20 mouse cellular contexts compared by ENCODE assay signal in genomic region chr5:81285643-81286042, GRCm38 (mm10).
DNase-seq lines count a peak whose midpoint lies in the region; ATAC-seq and TF ChIP-seq lines count a peak whose summit lies in the region.
"Had no signal": no experiment of that assay in that cellular context is flagged by ENCODE, and none has a peak within 500 bp of the region (broad histone marks: within the 10 kb centered on the region; RNA-seq: fewer than 3 reads in every experiment).

No protein-coding gene starts in this region.

- WGBS in midbrain, embryonic 11.5 days, result 41% methylated on average over 1 of the region's 1 CpGs
- WGBS in midbrain, embryonic 10.5 days, result 58% methylated on average over 1 of the region's 1 CpGs
- WGBS in midbrain, embryonic 15.5 days, result 21% methylated on average over 1 of the region's 1 CpGs
- WGBS in intestine, postnatal 0 days, result 50% methylated on average over 1 of the region's 1 CpGs
- 23% methylated on average over 1 of the region's 1 CpGs for WGBS in kidney, embryonic 15.5 days

- no peak overlapping the region for H3K9ac ChIP-seq in midbrain, embryonic 11.5 days (ENCODE audit: low read length)
- no peak overlapping the region for H3K9ac ChIP-seq in midbrain, embryonic 15.5 days
- H3K9ac ChIP-seq in intestine, postnatal 0 days (ENCODE audit: low read depth, low read length), result no peak overlapping the region
- H3K9ac ChIP-seq in kidney, embryonic 15.5 days, result no peak overlapping the region
- H3K9ac ChIP-seq: forebrain, embryonic 13.5 days; forebrain, postnatal 0 days; heart, embryonic 13.5 days had no signal

- no peaks in the 10 kb centered on the region for H3K9me3 ChIP-seq in midbrain, embryonic 11.5 days (ENCODE audit: control insufficient read depth, low read length)
- no peaks in the 10 kb centered on the region for H3K9me3 ChIP-seq in midbrain, embryonic 10.5 days (replicated peaks)
- H3K9me3 ChIP-seq in midbrain, embryonic 15.5 days, result no peaks in the 10 kb centered on the region
- no peaks in the 10 kb centered on the region for H3K9me3 ChIP-seq in intestine, postnatal 0 days (ENCODE audit: control insufficient read depth)
- no peaks in the 10 kb centered on the region for H3K9me3 ChIP-seq in kidney, embryonic 15.5 days (replicated peaks)
- H3K9me3 ChIP-seq: embryonic facial prominence, embryonic 10.5 days; forebrain, embryonic 13.5 days; heart, embryonic 13.5 days had no signal

- no peak for DNase-seq in midbrain, embryonic 11.5 days (ENCODE audit: low spot score, missing footprints)
- no peak for DNase-seq in midbrain, embryonic 10.5 days (ENCODE audit: low spot score)
- DNase-seq in retina, embryonic 14.5 days (ENCODE audit: low spot score), result peak; percentile 36
- DNase-seq in retina, postnatal 1 day, result no peak
- DNase-seq: adrenal gland, postnatal 14 days; cerebellum, adult 2 months; cerebellum, postnatal 10 days; forebrain, postnatal 0 days; gastrocnemius, adult 2 months; gastrocnemius, postnatal 25 days; heart, postnatal 36 days had no signal

- TF ChIP-seq CTCF in intestine, postnatal 0 days (IDR thresholded peaks at IDR 0.05; ENCODE audit: low read depth), result no peak

- H3K4me2 ChIP-seq in midbrain, embryonic 11.5 days, result no peak overlapping the region
- no peak overlapping the region for H3K4me2 ChIP-seq in midbrain, embryonic 15.5 days
- no peak overlapping the region for H3K4me2 ChIP-seq in intestine, postnatal 0 days (replicated peaks; ENCODE audit: low read depth)
- H3K4me2 ChIP-seq in kidney, embryonic 15.5 days, result no peak overlapping the region
- H3K4me2 ChIP-seq: forebrain, embryonic 13.5 days; heart, embryonic 13.5 days had no signal

- no peaks in the 10 kb centered on the region for H3K27me3 ChIP-seq in midbrain, embryonic 11.5 days (ENCODE audit: control insufficient read depth, insufficient read depth, low read length)
- H3K27me3 ChIP-seq in midbrain, embryonic 10.5 days (ENCODE audit: low read depth, poor library complexity, severe bottlenecking), result no peaks in the 10 kb centered on the region
- no peaks in the 10 kb centered on the region for H3K27me3 ChIP-seq in midbrain, embryonic 15.5 days (replicated peaks)
- no peaks in the 10 kb centered on the region for H3K27me3 ChIP-seq in intestine, postnatal 0 days (replicated peaks; ENCODE audit: control insufficient read depth, insufficient read depth, low read length)
- no peaks in the 10 kb centered on the region for H3K27me3 ChIP-seq in kidney, embryonic 15.5 days
- H3K27me3 ChIP-seq: CH12.LX; forebrain, embryonic 13.5 days; heart, embryonic 13.5 days; Patski had no signal

- no peaks in the 10 kb centered on the region for H3K36me3 ChIP-seq in midbrain, embryonic 11.5 days (ENCODE audit: control insufficient read depth, insufficient read depth, low read length)
- H3K36me3 ChIP-seq in midbrain, embryonic 10.5 days, result no peaks in the 10 kb centered on the region
- H3K36me3 ChIP-seq in midbrain, embryonic 15.5 days (replicated peaks), result no peaks in the 10 kb centered on the region
- H3K36me3 ChIP-seq in intestine, postnatal 0 days (ENCODE audit: control insufficient read depth, insufficient read depth), result no peaks in the 10 kb centered on the region
- H3K36me3 ChIP-seq in kidney, embryonic 15.5 days, result no peaks in the 10 kb centered on the region
- H3K36me3 ChIP-seq: embryonic facial prominence, embryonic 10.5 days; heart, embryonic 13.5 days had no signal

- peaks cover 2% of the 10 kb centered on the region; the same call in 1 of the 2 replicates for H3K4me1 ChIP-seq in midbrain, embryonic 11.5 days (ENCODE audit: control insufficient read depth, insufficient read depth, low read length)
- H3K4me1 ChIP-seq in midbrain, embryonic 10.5 days, result no peaks in the 10 kb centered on the region
- no peaks in the 10 kb centered on the region for H3K4me1 ChIP-seq in midbrain, embryonic 15.5 days
- no peaks in the 10 kb centered on the region for H3K4me1 ChIP-seq in intestine, postnatal 0 days (replicated peaks; ENCODE audit: control insufficient read depth, insufficient read depth, low read length)
- H3K4me1 ChIP-seq in kidney, embryonic 15.5 days, result no peaks in the 10 kb centered on the region
- H3K4me1 ChIP-seq: forebrain, embryonic 13.5 days; heart, embryonic 13.5 days had no signal

- peak; percentile 52; the same call in 1 of the 2 replicates for ATAC-seq in midbrain, embryonic 11.5 days (ENCODE audit: low FRiP score)
- ATAC-seq in midbrain, embryonic 15.5 days (replicated peaks), result peak; percentile 63; the same call in 1 of the 2 replicates
- no peak for ATAC-seq in intestine, postnatal 0 days
- ATAC-seq in kidney, embryonic 15.5 days (replicated peaks; ENCODE audit: low FRiP score), result no peak
- ATAC-seq: activated CD4-positive, CD25-positive, alpha-beta regulatory T cell, adult 4 months; forebrain, embryonic 13.5 days; forebrain, postnatal 0 days; Patski had no signal

- no peak overlapping the region for H3K4me3 ChIP-seq in midbrain, embryonic 11.5 days (ENCODE audit: low read depth, low read length)
- H3K4me3 ChIP-seq in midbrain, embryonic 10.5 days, result no peak overlapping the region
- no peak overlapping the region for H3K4me3 ChIP-seq in midbrain, embryonic 15.5 days
- H3K4me3 ChIP-seq in intestine, postnatal 0 days (ENCODE audit: low read depth, low read length), result no peak overlapping the region
- no peak overlapping the region for H3K4me3 ChIP-seq in kidney, embryonic 15.5 days (replicated peaks)
- H3K4me3 ChIP-seq: embryonic facial prominence, embryonic 10.5 days; forebrain, embryonic 13.5 days; gastrocnemius, adult 2 months; heart, embryonic 13.5 days had no signal

- no peak overlapping the region for H3K27ac ChIP-seq in midbrain, embryonic 11.5 days (ENCODE audit: low read depth, low read length)
- no peak overlapping the region for H3K27ac ChIP-seq in midbrain, embryonic 10.5 days (replicated peaks)
- no peak overlapping the region for H3K27ac ChIP-seq in midbrain, embryonic 15.5 days
- H3K27ac ChIP-seq in intestine, postnatal 0 days (ENCODE audit: low read depth, low read length), result no peak overlapping the region
- no peak overlapping the region for H3K27ac ChIP-seq in kidney, embryonic 15.5 days
- H3K27ac ChIP-seq: embryonic facial prominence, embryonic 10.5 days; forebrain, embryonic 13.5 days; gastrocnemius, adult 2 months; heart, embryonic 13.5 days had no signal

Comparison
In these comparisons a context has a peak if more than half of its experiments do, and no peak if none do; other contexts are left out.
1. ATAC-seq: peak in midbrain, embryonic 11.5 days (single experiment) and midbrain, embryonic 15.5 days (single experiment); none in intestine, postnatal 0 days (single experiment) and kidney, embryonic 15.5 days (single experiment).